Mouse (Mus musculus) olfactory bulb, adult 2 months (tissue): ENCODE measurements around the gene 5730455P16Rik.

Experiments
- CTCF ChIP-seq: fragments of 200-500 bp; IDR thresholded peaks from 2 replicates; pipeline ENCODE4 v1.5.1; 2012; ENCODE audit warnings: low read depth, mild to moderate bottlenecking, low read length, moderate library complexity; ENCODE audit not compliant: insufficient read depth
- POLR2A ChIP-seq: fragments of 200-500 bp; IDR thresholded peaks from 2 replicates; pipeline ENCODE4 v1.6.1; 2012; ENCODE audit warnings: mild to moderate bottlenecking, low read depth, low read length, moderate library complexity; ENCODE audit not compliant: insufficient read depth

- TF ChIP-seq CTCF, result no peak
- TF ChIP-seq POLR2A, result no peak
Measured at GRCm38 (mm10) chr11:80315743-80316639, 61.8 kb downstream of the 5730455P16Rik start.
